Mouse (Mus musculus): ENCODE data around the gene Sumo1.

- TF ChIP-seq POLR2A (IDR thresholded peaks at IDR 0.05; ENCODE audit: control insufficient read depth, low read depth, low read length) (no peak), CTCF (IDR thresholded peaks at IDR 0.05; ENCODE audit: control insufficient read depth, insufficient read depth, insufficient replicate concordance, low read depth, low read length) (no peak)
Observed at GRCm38 (mm10) chr1:59592359-59592758, 78.3 kb downstream of the Sumo1 start.

Measured in testis, adult 2 months (tissue).